Mouse (Mus musculus) hindbrain, embryonic 14.5 days (tissue): ENCODE measurements around the gene Tceal9. TPM values are rescaled to one million over a fixed set of nuclear protein-coding genes. Genes with fewer than 3 reads are reported as not detected.
"Not testable (repeated sequence)": the region's sequence is repeated elsewhere in the genome, so short reads cannot be mapped to it uniquely, and the experiment has no call there.

Source experiments
- ATAC-seq: fragments of 200-750 bp; cut with Nextera tagmentation; 2 replicates; pipeline ENCODE4 v1.8.0; 2017; ENCODE audit warnings: moderate number of reproducible peaks, mild to moderate bottlenecking, moderate TSS enrichment, moderate library complexity; ENCODE audit not compliant: low FRiP score
- DNase-seq: peaks from one replicate; pipeline ENCODE4 v3.0.0-alpha.2; 2015; ENCODE audit warnings: low spot score
- H3K27ac ChIP-seq: fragments of 300-500 bp; sonication (generic); 2 replicates; pipeline ENCODE4 v1.5.1; 2014; ENCODE audit warnings: mild to moderate bottlenecking, moderate library complexity
- H3K27me3 ChIP-seq: fragments of 300-500 bp; sonication (generic); 2 replicates; pipeline ENCODE4 v1.6.1; 2014; ENCODE audit warnings: mild to moderate bottlenecking, low read length, mixed read lengths; ENCODE audit not compliant: control insufficient read depth, insufficient read depth
- H3K36me3 ChIP-seq: fragments of 300-500 bp; sonication (generic); replicated peaks from 2 replicates; pipeline ENCODE4 v1.6.1; 2014; ENCODE audit not compliant: control insufficient read depth, insufficient read depth
- H3K4me1 ChIP-seq: fragments of 300-500 bp; sonication (generic); replicated peaks from 2 replicates; pipeline ENCODE4 v1.6.1; 2014; ENCODE audit warnings: antibody characterized with exemption, low read length, mixed read lengths; ENCODE audit not compliant: control insufficient read depth, insufficient read depth
- H3K4me2 ChIP-seq: fragments of 300-500 bp; sonication (generic); replicated peaks from 2 replicates; pipeline ENCODE4 v1.6.1; 2014; ENCODE audit warnings: mild to moderate bottlenecking, moderate library complexity
- H3K4me3 ChIP-seq: fragments of 300-500 bp; sonication (generic); replicated peaks from 2 replicates; pipeline ENCODE4 v1.5.1; 2014; ENCODE audit warnings: mild to moderate bottlenecking, low read length
- H3K9ac ChIP-seq: fragments of 300-500 bp; sonication (generic); 2 replicates; pipeline ENCODE4 v1.6.1; 2014
- H3K9me3 ChIP-seq: fragments of 300-500 bp; sonication (generic); 2 replicates; pipeline ENCODE4 v1.6.1; 2016; ENCODE audit warnings: low read length; ENCODE audit not compliant: control insufficient read depth
- WGBS: fragments of 180-500 bp; shearing (Covaris S2); extraction: QIAGEN DNeasy Blood & Tissue Kit; methylation state at CpG from one replicate; pipeline ENCODE4 v1.1.7; 2014; 5-methylcytosine and 5-hydroxymethylcytosine counted together
- polyA plus RNA-seq: library from polyadenylated mRNA; unstranded; fragments of >200 nt; fragmentation: Nextera tagmentation; extraction: Ambion mirVana; gene quantifications from 2 replicates; pipeline ENCODE4 v1.2.1, GENCODE M21; 2014

The Tceal9 gene
- 247 and 268 TPM in 2 replicates for polyA plus RNA-seq

DNA sequence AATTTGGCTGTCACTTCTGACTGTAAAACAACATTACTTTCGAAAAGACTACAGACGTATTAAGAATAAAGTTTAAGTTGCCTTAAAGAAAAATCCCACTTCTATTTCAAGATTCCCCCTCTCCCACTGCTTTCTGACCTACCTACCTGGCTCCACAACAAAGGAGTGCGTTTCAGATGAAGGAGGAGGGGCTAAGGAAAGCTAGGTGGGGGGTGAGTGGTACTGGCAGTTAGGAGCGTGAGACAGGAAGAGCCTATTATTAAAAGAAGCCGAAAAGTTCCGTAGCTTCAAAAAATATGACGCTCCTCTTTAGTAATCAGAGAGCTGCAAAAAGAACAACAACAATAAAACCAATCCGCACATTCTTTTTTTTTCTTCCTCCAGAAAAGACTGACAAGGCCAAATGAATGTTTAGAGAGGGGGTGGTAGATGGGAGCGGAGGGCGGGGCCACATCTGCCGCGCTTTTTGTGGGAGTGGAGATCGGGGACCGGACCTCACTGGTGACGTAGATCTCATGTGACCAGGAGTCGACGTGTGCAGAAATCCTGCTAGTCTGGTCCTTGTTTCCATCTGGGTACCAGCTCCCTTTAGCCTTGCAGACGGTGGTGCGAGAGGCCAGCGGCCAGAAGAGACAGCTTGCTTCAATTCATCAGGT is at the start of gene Tceal9:
TSS of gene Tceal9 (plus strand) at position 506 of the 656 bp plus-strand sequence.
- Histone ChIP-seq H3K9me3 (no peaks in the 10 kb centered on the region), H3K27me3 (peaks cover 3% of the 10 kb centered on the region; the same call in 1 of the 2 replicates), H3K4me2 (peak within 1 kb of the TSS; percentile 50), H3K36me3 (peaks cover 10% of the 10 kb centered on the region), H3K4me3 (peak within 1 kb of the TSS; percentile 66), H3K9ac (peak within 1 kb of the TSS; percentile 82), H3K27ac (peak within 1 kb of the TSS; percentile 87), H3K4me1 (0 out of 2 replicates have a peak, but pooled peaks cover 7% of the 10 kb centered on the region)
- 21% methylated on average over 20 of the region's 20 CpGs for WGBS
- DNase-seq (peak; percentile 78), ATAC-seq (peak; percentile 95)

DNA sequence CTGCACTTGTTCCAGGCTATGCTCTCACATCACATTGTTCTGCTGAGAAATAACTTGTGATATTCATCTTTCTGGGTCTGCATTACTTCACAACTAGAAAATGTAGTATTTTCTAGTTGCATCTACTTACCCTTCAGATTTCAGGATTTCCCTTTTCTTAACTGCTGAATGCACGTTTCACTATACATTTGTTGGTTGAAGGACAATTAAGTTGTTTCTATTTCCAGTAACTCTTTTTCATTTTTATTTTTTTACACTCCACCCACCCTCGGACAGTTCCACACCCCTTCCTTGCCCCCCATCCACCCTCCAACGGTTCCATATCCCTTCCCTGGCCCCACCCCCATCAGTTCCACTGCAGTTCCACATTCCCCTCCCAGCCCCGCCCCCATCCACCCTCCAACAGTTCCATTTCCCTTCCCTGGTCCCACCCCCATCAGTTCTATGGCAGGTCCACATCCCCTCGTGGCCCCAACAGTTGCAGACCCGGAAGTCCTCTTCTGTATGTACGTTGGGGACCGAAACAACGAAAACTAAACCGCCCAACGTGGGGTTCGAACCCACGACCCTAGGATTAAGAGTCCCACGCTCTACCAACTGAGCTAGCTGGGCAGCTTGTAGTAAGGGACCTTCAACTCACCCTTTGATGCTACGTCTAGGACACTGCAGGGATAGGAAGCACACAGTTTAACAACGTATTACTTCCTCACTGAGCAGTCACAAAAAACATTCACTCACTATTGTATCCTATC is 49.5 kb upstream of the Tceal9 start:
- Histone ChIP-seq H3K27ac (no peak overlapping the region), H3K27me3 (no peaks in the 10 kb centered on the region), H3K9me3 (no peaks in the 10 kb centered on the region), H3K4me3 (no peak overlapping the region), H3K9ac (no peak overlapping the region), H3K36me3 (no peaks in the 10 kb centered on the region), H3K4me1 (no peaks in the 10 kb centered on the region), H3K4me2 (no peak overlapping the region)
- 86% methylated on average over 16 of the region's 16 CpGs for WGBS
- DNase-seq (no peak), ATAC-seq (no peak)

DNA sequence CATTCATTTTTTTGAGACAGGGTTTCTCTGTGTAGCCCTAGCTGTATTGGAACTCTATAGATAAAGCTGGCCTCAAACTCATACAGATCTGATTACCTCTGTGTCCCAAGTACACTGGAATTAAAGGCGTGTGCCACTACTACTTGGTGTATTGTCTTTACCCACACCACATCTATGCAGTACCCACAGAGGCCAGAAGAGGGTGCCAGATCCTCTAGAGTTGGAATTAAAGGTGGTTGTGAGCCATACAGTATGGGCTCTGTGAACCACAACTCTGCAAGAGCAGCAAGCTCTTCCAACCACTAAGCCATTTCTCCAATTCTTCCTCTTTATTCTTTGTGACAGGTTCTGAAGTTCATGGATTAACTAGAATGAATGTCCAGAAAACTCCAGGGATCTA is 48.0 kb upstream of the Tceal9 start:
- Histone ChIP-seq H3K9me3 (no peaks in the 10 kb centered on the region), H3K27me3 (no peaks in the 10 kb centered on the region), H3K4me1 (no peaks in the 10 kb centered on the region), H3K4me2 (no peak overlapping the region), H3K36me3 (no peaks in the 10 kb centered on the region), H3K4me3 (no peak overlapping the region), H3K27ac (no peak overlapping the region), H3K9ac (no peak overlapping the region)
- DNase-seq (no peak), ATAC-seq (no peak)
- WGBS = 57% methylated on average over 1 of the region's 1 CpGs

GRCm38 (mm10) chrX:136203257-136203656 is 41.6 kb upstream of the Tceal9 start:
- no peaks in the 10 kb centered on the region for H3K36me3 ChIP-seq
- no peak for DNase-seq
- peak; percentile 74 for ATAC-seq
- H3K4me3 ChIP-seq = peak overlapping the region; percentile 44
- H3K4me1 ChIP-seq = no peaks in the 10 kb centered on the region
- peak overlapping the region; percentile 62 for H3K9ac ChIP-seq
- H3K9me3 ChIP-seq = no peaks in the 10 kb centered on the region
- no peaks in the 10 kb centered on the region for H3K27me3 ChIP-seq
- WGBS = 12% methylated on average over 7 of the region's 7 CpGs
- H3K27ac ChIP-seq = peak overlapping the region; percentile 81
- H3K4me2 ChIP-seq = peak overlapping the region; percentile 50

DNA sequence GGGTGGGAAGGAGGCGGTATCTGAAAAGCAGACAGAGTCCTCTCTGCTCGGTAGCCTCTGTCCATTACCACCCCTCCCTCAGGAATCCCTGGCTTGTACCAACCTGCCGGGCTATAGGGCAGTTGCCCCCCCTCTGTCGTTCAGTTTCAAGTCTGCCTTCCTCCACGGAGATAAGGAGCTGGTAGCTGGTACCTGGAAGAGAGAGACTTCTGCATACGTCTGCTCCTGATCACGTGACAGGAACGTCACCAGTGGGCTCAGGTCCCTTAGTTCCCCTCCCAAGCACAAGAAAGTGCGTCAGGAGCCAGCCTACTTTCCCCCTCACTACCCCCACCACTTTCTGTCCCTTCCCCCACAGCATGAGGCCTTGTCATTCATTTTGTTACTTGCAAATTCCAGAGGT is 41.2 kb upstream of the Tceal9 start, which contains the start of gene Tceal5:
TSS of gene Tceal5 (minus strand) at position 213 of the 403 bp plus-strand sequence.
- Histone ChIP-seq H3K9me3 (no peaks in the 10 kb centered on the region), H3K27me3 (no peaks in the 10 kb centered on the region), H3K9ac (peak within 1 kb of the TSS; percentile 62), H3K4me1 (no peaks in the 10 kb centered on the region), H3K27ac (peak within 1 kb of the TSS; percentile 81), H3K4me3 (peak within 1 kb of the TSS; percentile 44), H3K4me2 (peak within 1 kb of the TSS; percentile 50), H3K36me3 (no peaks in the 10 kb centered on the region)
- ATAC-seq = peak; percentile 93
- 17% methylated on average over 9 of the region's 9 CpGs for WGBS
- peak; percentile 69 for DNase-seq

DNA sequence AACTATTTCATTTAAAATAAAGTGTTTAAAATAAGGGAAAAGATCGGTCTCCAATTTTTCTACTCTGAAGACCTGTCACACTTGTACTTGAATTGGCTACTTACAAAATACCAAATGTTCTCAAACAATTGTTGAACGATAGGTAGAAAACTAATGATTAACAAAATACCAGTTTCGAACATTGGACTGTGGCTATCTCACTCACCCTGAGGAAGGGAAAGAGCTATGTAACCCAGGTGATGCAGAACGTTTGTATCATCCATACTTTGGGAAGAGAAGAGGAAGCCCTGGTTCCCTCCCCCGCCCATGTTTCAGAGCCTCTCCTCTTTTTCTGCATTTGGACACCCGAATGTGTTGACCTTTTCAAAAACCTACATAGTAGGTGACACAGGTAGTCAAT is 40.5 kb upstream of the Tceal9 start:
- Histone ChIP-seq H3K9me3 (no peaks in the 10 kb centered on the region), H3K36me3 (no peaks in the 10 kb centered on the region), H3K9ac (no peak overlapping the region), H3K4me3 (no peak overlapping the region), H3K4me2 (no peak overlapping the region), H3K4me1 (no peaks in the 10 kb centered on the region), H3K27me3 (no peaks in the 10 kb centered on the region), H3K27ac (no peak overlapping the region)
- ATAC-seq (no peak), DNase-seq (no peak)
- 75% methylated on average over 6 of the region's 6 CpGs for WGBS

- no peaks in the 10 kb centered on the region for H3K4me1 ChIP-seq
- no peak overlapping the region for H3K27ac ChIP-seq
- DNase-seq = no peak
- no peaks in the 10 kb centered on the region for H3K9me3 ChIP-seq
- H3K9ac ChIP-seq = no peak overlapping the region
- H3K4me3 ChIP-seq = no peak overlapping the region
- H3K4me2 ChIP-seq = no peak overlapping the region
- WGBS = 77% methylated on average over 2 of the region's 2 CpGs
- ATAC-seq = no peak
- H3K27me3 ChIP-seq = no peaks in the 10 kb centered on the region
- no peaks in the 10 kb centered on the region for H3K36me3 ChIP-seq
Measured at GRCm38 (mm10) chrX:136213396-136213795, 31.5 kb upstream of the Tceal9 start.

DNA sequence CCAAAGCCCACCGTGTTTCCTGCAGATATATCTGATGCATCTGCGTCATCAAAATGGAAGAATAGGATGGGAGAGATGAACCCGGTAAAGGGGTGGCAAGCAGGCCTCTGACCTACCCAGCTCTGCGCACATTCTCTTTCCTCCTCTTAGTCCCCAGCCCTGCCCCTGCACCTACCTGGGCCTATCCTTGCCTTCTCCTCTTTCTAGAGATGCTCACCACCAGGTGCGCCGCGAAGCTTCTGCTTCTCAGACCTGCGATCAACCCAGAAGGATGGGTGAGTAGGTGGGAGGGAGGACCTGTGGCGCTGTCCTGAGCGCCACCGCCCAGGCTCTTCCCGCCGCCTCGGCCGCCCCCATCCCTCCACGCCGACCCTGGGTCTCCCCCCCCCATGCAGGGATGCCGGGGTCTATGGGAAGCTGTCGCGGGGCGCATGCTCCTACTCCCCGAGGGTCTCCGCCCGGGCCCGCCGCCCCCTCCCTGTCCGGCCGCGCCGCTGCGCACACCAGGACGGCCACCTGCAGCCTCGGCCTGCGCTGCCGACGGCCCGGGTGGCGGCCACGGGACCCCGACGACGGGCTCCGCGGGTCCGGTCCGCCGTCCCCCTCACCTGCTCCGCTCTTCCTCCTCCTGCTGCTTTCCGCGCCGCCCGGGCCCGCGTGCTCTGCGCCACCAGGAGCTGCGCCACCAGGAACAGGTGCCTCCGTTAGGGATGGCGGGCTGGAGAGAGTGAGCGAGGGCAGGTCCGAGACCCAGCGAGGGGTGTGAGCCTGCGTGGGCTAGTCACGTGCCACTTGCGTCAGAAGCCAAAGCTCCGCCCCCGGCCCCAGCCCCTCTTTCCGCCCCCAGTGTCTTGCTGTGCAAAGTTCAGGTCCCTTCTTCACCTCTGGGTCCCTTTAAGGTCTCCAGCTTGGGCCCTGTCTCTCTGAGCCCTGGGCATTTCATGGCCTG is 29.9 kb upstream of the Tceal9 start, which contains the start of the genes Tceal7 and Bex1:
TSS of gene Tceal7 (plus strand) at position 51 of the 949 bp plus-strand sequence.
TSS of gene Bex1 (minus strand) at position 785 of the 949 bp plus-strand sequence.
- Histone ChIP-seq H3K4me2 (peak within 1 kb of the TSS; percentile 52), H3K9ac (peak within 1 kb of the TSS; percentile 55), H3K27ac (0 out of 2 replicates have a peak within 1 kb of the TSS, but pooled peaks have one; percentile 14), H3K4me3 (peak within 1 kb of the TSS; percentile 36)
- not testable (repeated sequence) for H3K9me3 ChIP-seq, H3K27me3 ChIP-seq, H3K4me1 ChIP-seq, H3K36me3 ChIP-seq, DNase-seq
- peak; percentile 94 for ATAC-seq
- WGBS = 41% methylated on average over 12 of the region's 67 CpGs
